Mouse (Mus musculus) midbrain, embryonic 15.5 days (tissue): ENCODE data around the gene Cdca7. TPM values are rescaled to one million over a fixed set of nuclear protein-coding genes. Genes with fewer than 3 reads are reported as not detected.

ENCODE experiments used
- ATAC-seq: fragments of 200-750 bp; cut with Nextera tagmentation; replicated peaks from 2 replicates; pipeline ENCODE4 v1.8.0; 2017; ENCODE audit warnings: moderate TSS enrichment
- H3K27ac ChIP-seq: fragments of 300-500 bp; sonication (generic); 2 replicates; pipeline ENCODE4 v1.5.1; 2015; ENCODE audit warnings: mild to moderate bottlenecking, inconsistent platforms
- H3K27me3 ChIP-seq: fragments of 300-500 bp; sonication (generic); replicated peaks from 2 replicates; pipeline ENCODE4 v1.6.1; 2015; ENCODE audit warnings: inconsistent platforms
- H3K36me3 ChIP-seq: fragments of 300-500 bp; sonication (generic); replicated peaks from 2 replicates; pipeline ENCODE4 v1.6.1; 2015; ENCODE audit warnings: inconsistent platforms
- H3K4me1 ChIP-seq: fragments of 300-500 bp; sonication (generic); 2 replicates; pipeline ENCODE4 v1.6.1; 2015; ENCODE audit warnings: inconsistent platforms
- H3K4me2 ChIP-seq: fragments of 300-500 bp; sonication (generic); 2 replicates; pipeline ENCODE4 v1.6.1; 2015; ENCODE audit warnings: inconsistent platforms, mild to moderate bottlenecking, moderate library complexity
- H3K4me3 ChIP-seq: fragments of 300-500 bp; sonication (generic); 2 replicates; pipeline ENCODE4 v1.5.1; 2015; ENCODE audit warnings: mild to moderate bottlenecking, inconsistent platforms
- H3K9ac ChIP-seq: fragments of 300-500 bp; sonication (generic); 2 replicates; pipeline ENCODE4 v1.6.1; 2015; ENCODE audit warnings: mild to moderate bottlenecking, inconsistent platforms
- H3K9me3 ChIP-seq: fragments of 300-500 bp; sonication (generic); 2 replicates; pipeline ENCODE4 v1.6.1; 2016; ENCODE audit warnings: inconsistent platforms
- WGBS: fragments of 180-500 bp; shearing (Covaris S2); methylation state at CpG from one replicate; pipeline ENCODE4 v1.1.7; 2015; ENCODE audit warnings: mixed read lengths; 5-methylcytosine and 5-hydroxymethylcytosine counted together
- polyA plus RNA-seq: library from polyadenylated mRNA; unstranded; fragments of >200 nt; fragmentation: Nextera tagmentation; extraction: Ambion mirVana; gene quantifications from 2 replicates; pipeline ENCODE4 v1.2.1, GENCODE M21; 2015

Gene Cdca7
- polyA plus RNA-seq, 1 experiment from 2014 or later = 21.5 TPM

GRCm38 (mm10) chr2:72499074-72499721, 23.2 kb downstream of the Cdca7 start:
- H3K27ac ChIP-seq = peak overlapping the region; percentile 46; the same call in 1 of the 2 replicates
- peak; percentile 52; the same call in 1 of the 2 replicates for ATAC-seq
- WGBS = 4% methylated on average over 23 of the region's 23 CpGs

GRCm38 (mm10) chr2:72499782-72500411, 23.9 kb downstream of the Cdca7 start:
- H3K9me3 ChIP-seq = no peaks in the 10 kb centered on the region
- peaks cover 11% of the 10 kb centered on the region for H3K4me1 ChIP-seq
- peak overlapping the region; percentile 51 for H3K4me2 ChIP-seq
- H3K4me3 ChIP-seq = no peak overlapping the region
- 0 out of 2 replicates have a peak, but pooled peaks have one; percentile 17 for ATAC-seq
- H3K36me3 ChIP-seq = no peaks in the 10 kb centered on the region
- 6% methylated on average over 8 of the region's 8 CpGs for WGBS
- no peak overlapping the region for H3K27ac ChIP-seq
- H3K9ac ChIP-seq = no peak overlapping the region
- peaks cover 7% of the 10 kb centered on the region; the same call in 1 of the 2 replicates for H3K27me3 ChIP-seq

More at GRCm38 (mm10) chr2:72499074-72499721, 23.2 kb downstream of the Cdca7 start:
- H3K9me3 ChIP-seq = no peaks in the 10 kb centered on the region
- peak overlapping the region; percentile 51 for H3K4me2 ChIP-seq
- H3K4me3 ChIP-seq = peak overlapping the region; percentile 17; the same call in 1 of the 2 replicates
- peaks cover 7% of the 10 kb centered on the region; the same call in 1 of the 2 replicates for H3K27me3 ChIP-seq
- H3K4me1 ChIP-seq = peaks cover 11% of the 10 kb centered on the region
- H3K9ac ChIP-seq = 0 out of 2 replicates have a peak overlapping the region, but pooled peaks have one; percentile 22
- no peaks in the 10 kb centered on the region for H3K36me3 ChIP-seq

- Histone ChIP-seq H3K4me3 (no peak overlapping the region), H3K4me1 (peaks cover 11% of the 10 kb centered on the region), H3K9me3 (no peaks in the 10 kb centered on the region), H3K27ac (no peak overlapping the region), H3K9ac (no peak overlapping the region), H3K4me2 (no peak overlapping the region), H3K36me3 (no peaks in the 10 kb centered on the region), H3K27me3 (peaks cover 7% of the 10 kb centered on the region; the same call in 1 of the 2 replicates)
- WGBS = 92% methylated on average over 16 of the region's 16 CpGs
- no peak for ATAC-seq
Observed at GRCm38 (mm10) chr2:72502041-72502813, 26.3 kb downstream of the Cdca7 start.

DNA sequence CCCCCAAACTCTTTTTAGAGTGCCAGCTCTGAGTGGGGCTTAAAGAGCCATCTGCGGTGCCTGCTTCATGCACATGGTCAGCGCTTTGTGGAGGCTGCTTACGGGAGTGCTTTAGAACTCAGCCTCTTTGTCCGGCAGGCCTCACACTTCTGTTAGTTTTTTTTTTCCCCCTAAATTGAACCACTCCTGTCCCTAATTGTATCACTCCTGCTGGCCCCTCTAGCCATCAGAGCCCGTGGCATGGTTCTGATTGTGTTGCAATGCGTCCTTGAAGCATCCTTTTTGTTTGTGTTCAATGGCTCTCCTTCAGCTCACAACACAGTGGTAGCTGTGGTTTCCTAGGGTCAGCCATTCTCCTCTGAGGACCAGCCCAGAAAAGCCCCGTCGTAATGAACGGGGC, 27.7 kb downstream of the Cdca7 start:
- peaks cover 11% of the 10 kb centered on the region for H3K4me1 ChIP-seq

DNA sequence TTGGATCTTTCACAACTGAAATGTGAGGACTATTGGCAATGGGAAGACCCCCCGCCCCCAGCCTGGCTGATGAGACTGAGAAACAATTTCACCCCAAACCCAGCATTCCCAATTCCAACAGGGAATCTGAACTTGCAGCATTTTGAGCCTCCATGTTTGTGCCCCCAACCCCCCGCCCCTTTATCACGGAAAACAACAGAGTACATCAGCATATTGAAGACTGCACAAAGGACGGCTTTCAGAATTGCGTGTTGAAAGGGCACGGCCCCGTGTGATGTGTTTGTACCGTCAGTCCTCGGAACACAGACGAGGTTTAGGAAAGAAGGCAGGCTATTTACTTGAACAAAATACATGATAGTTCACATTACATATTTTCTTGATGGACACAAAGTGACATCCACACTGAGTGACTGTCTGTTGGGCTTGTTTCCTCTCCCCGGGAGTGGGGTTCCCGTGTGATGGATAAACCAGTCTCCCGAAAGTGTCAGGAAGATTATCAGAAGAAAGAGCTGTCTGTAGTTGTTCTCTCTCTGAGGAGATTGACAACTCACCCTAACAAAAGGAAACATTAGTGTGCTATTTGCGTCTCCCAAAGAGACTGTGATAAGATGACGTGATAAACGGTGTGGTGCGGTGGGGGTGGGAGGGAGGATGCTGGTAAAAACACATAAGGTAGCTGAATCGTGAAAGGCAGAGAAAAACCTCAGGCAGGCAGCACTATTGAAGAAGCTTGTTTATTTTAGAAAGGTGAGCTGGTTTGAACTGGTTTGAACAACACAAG, 32.1 kb downstream of the Cdca7 start:
- H3K4me1 ChIP-seq = no peaks in the 10 kb centered on the region
- no peak overlapping the region for H3K4me3 ChIP-seq
- no peaks in the 10 kb centered on the region for H3K27me3 ChIP-seq
- H3K4me2 ChIP-seq = no peak overlapping the region
- no peak overlapping the region for H3K9ac ChIP-seq
- ATAC-seq = no peak
- no peak overlapping the region for H3K27ac ChIP-seq
- H3K9me3 ChIP-seq = no peaks in the 10 kb centered on the region
- 42% methylated on average over 18 of the region's 18 CpGs for WGBS
- H3K36me3 ChIP-seq = no peaks in the 10 kb centered on the region

More for the DNA sequence above, 27.7 kb downstream of the Cdca7 start:
- 26% methylated on average over 9 of the region's 9 CpGs for WGBS
- no peaks in the 10 kb centered on the region for H3K9me3 ChIP-seq
- no peaks in the 10 kb centered on the region for H3K36me3 ChIP-seq
- no peak overlapping the region for H3K27ac ChIP-seq
- ATAC-seq = no peak
- H3K4me3 ChIP-seq = no peak overlapping the region
- no peak overlapping the region for H3K9ac ChIP-seq
- peaks cover 7% of the 10 kb centered on the region; the same call in 1 of the 2 replicates for H3K27me3 ChIP-seq
- H3K4me2 ChIP-seq = no peak overlapping the region

- ATAC-seq = no peak
- no peaks in the 10 kb centered on the region for H3K4me1 ChIP-seq
- H3K27me3 ChIP-seq = no peaks in the 10 kb centered on the region
- H3K9me3 ChIP-seq = no peaks in the 10 kb centered on the region
- H3K27ac ChIP-seq = no peak overlapping the region
- no peak overlapping the region for H3K9ac ChIP-seq
- WGBS = 88% methylated on average over 8 of the region's 8 CpGs
- H3K36me3 ChIP-seq = no peaks in the 10 kb centered on the region
- no peak overlapping the region for H3K4me3 ChIP-seq
- no peak overlapping the region for H3K4me2 ChIP-seq
Observed at GRCm38 (mm10) chr2:72508891-72509290, 32.9 kb downstream of the Cdca7 start.

DNA sequence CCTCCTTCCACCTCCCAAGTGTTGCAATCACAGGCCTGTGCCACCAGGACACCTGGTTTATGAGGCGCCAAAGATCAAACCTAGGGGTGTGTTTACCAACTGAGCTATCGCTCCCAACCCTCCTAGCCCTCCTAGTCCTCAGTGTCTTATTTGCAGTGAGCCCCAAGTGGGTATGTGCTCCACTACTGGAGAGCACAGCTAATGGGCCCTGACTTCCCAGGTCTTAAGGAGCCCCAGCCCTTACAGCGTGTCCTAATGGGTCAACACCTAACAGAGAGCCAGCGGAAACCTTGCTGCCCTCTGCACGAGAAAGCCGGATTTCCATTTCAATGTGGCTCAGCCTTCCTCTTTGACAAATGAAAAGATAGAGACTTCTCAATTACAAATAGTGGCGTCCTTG, 39.6 kb downstream of the Cdca7 start:
- Histone ChIP-seq H3K4me3 (no peak overlapping the region), H3K36me3 (no peaks in the 10 kb centered on the region), H3K27me3 (peaks cover 39% of the 10 kb centered on the region), H3K4me2 (no peak overlapping the region), H3K9me3 (no peaks in the 10 kb centered on the region), H3K9ac (no peak overlapping the region), H3K4me1 (peaks cover 15% of the 10 kb centered on the region; the same call in 1 of the 2 replicates), H3K27ac (no peak overlapping the region)
- ATAC-seq = no peak
- 20% methylated on average over 7 of the region's 7 CpGs for WGBS

DNA sequence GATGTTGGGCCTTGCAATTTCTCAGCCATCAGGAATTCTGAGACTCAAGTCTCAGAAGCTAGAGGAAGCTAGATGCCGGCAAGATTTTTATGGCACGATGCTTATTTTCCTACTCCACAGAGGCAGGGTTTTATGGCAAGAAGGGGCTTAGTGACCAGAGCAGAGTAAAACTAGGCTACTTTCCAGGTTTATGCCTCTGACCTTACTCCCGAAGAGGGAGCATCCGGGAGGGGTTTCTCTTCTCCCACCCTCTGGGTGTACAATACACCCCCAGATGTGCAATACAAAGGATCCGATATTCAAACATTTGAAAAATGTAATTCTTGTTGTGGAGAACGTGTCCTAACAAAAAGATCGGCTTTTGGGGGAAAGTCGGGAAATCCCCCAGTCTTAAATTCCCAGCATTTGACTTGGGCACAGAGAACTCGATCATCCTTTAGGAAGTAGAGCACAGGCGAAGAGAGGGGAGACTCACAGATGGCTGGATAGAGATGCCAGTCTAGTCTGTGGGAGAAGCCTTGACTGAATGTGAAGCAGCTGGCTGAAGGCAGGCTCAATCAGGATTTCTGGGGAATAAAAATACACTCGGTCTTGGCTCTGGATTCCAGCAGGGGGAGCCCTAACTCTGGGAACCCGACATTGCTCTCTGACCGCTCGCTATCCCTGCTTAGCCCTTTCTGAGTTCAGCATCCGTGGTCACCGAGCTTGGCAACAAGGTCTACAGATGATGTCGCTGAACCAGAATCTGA, 40.2 kb downstream of the Cdca7 start:
- Histone ChIP-seq H3K4me1 (peaks cover 15% of the 10 kb centered on the region; the same call in 1 of the 2 replicates), H3K36me3 (no peaks in the 10 kb centered on the region), H3K9ac (peak overlapping the region; percentile 23; the same call in 1 of the 2 replicates), H3K27me3 (peaks cover 43% of the 10 kb centered on the region), H3K27ac (no peak overlapping the region), H3K9me3 (no peaks in the 10 kb centered on the region), H3K4me2 (peak overlapping the region; percentile 36), H3K4me3 (no peak overlapping the region)
- 13% methylated on average over 17 of the region's 17 CpGs for WGBS
- peak; percentile 77; the same call in 1 of the 2 replicates for ATAC-seq

DNA sequence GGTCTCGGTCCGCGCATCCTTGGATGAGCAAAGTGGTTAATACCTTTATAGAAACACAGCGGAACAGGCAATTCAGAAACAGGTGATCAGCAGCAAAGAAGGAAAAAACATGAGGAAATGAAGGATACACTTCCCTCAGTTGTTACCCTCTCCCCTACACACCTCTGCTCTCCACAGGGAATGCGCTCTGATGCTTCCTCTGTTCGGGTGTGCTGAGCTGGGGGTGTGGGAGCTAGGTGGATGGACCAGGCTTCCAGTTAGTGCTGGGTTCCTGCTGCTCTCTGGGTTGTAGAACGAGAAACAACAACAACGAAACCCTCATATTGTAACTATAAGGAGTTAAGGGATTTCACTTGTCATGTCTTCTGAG, 40.7 kb downstream of the Cdca7 start:
- peaks cover 15% of the 10 kb centered on the region; the same call in 1 of the 2 replicates for H3K4me1 ChIP-seq
- no peaks in the 10 kb centered on the region for H3K9me3 ChIP-seq
- ATAC-seq = peak; percentile 50; the same call in 1 of the 2 replicates
- H3K4me3 ChIP-seq = no peak overlapping the region
- no peak overlapping the region for H3K27ac ChIP-seq
- peaks cover 43% of the 10 kb centered on the region for H3K27me3 ChIP-seq
- H3K36me3 ChIP-seq = no peaks in the 10 kb centered on the region
- 26% methylated on average over 8 of the region's 8 CpGs for WGBS
- peak overlapping the region; percentile 36 for H3K4me2 ChIP-seq
- H3K9ac ChIP-seq = no peak overlapping the region

- WGBS = 66% methylated on average over 12 of the region's 12 CpGs
- H3K9me3 ChIP-seq = no peaks in the 10 kb centered on the region
- H3K36me3 ChIP-seq = no peaks in the 10 kb centered on the region
- peaks cover 3% of the 10 kb centered on the region; the same call in 1 of the 2 replicates for H3K4me1 ChIP-seq
- peaks cover 51% of the 10 kb centered on the region for H3K27me3 ChIP-seq
- H3K9ac ChIP-seq = no peak overlapping the region
- H3K27ac ChIP-seq = no peak overlapping the region
- no peak for ATAC-seq
- H3K4me2 ChIP-seq = no peak overlapping the region
- no peak overlapping the region for H3K4me3 ChIP-seq
Observed at GRCm38 (mm10) chr2:72524022-72524421, 48.1 kb downstream of the Cdca7 start.

DNA sequence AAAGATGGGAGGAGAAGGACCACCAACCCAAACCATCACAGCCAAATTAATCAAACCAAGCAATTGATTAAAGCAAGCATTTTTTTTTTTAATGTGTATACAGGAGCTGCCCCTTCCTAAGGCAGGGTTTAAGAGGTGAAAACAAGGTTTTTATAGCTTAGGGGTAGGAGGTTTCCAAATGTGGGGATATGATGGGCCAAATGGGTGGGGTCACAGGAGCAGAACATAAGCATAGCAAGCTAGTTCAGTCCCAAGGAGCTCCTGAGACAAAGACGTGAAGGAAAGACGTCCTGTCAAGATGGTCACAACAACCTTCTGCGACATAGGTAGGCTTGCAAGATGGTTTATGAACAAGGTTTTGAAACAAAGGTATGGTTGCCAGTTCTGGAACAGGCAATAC, 49.6 kb downstream of the Cdca7 start:
- H3K27ac ChIP-seq = no peak overlapping the region
- no peak overlapping the region for H3K4me2 ChIP-seq
- ATAC-seq = no peak
- 92% methylated on average over 3 of the region's 3 CpGs for WGBS
- H3K27me3 ChIP-seq = peaks cover 45% of the 10 kb centered on the region
- H3K9ac ChIP-seq = no peak overlapping the region
- H3K4me1 ChIP-seq = peaks cover 14% of the 10 kb centered on the region
- no peaks in the 10 kb centered on the region for H3K9me3 ChIP-seq
- H3K36me3 ChIP-seq = no peaks in the 10 kb centered on the region
- no peak overlapping the region for H3K4me3 ChIP-seq
